Mouse (Mus musculus) kidney, postnatal 0 days (tissue): ENCODE measurements around the gene Begain. TPM values are rescaled to one million over a fixed set of nuclear protein-coding genes. Genes with fewer than 3 reads are reported as not detected.

Experiments used
- ATAC-seq: fragments of 200-750 bp; cut with Nextera tagmentation; replicated peaks from 2 replicates; pipeline ENCODE4 v1.8.0; 2017; ENCODE audit warnings: low read depth, moderate number of reproducible peaks, moderate TSS enrichment, moderate library complexity; ENCODE audit not compliant: low FRiP score
- DNase-seq: peaks from one replicate; pipeline ENCODE4 v3.0.0-alpha.2; 2016; ENCODE audit warnings: low spot score
- H3K27ac ChIP-seq: fragments of 300-500 bp; sonication (generic); 2 replicates; pipeline ENCODE4 v1.5.1; 2014; ENCODE audit warnings: mild to moderate bottlenecking
- H3K27me3 ChIP-seq: fragments of 300-500 bp; sonication (generic); 2 replicates; pipeline ENCODE4 v1.6.1; 2014; ENCODE audit warnings: low read length, mixed read lengths; ENCODE audit not compliant: insufficient read depth
- H3K36me3 ChIP-seq: fragments of 300-500 bp; sonication (generic); 2 replicates; pipeline ENCODE4 v1.6.1; 2014; ENCODE audit warnings: low read length, mixed read lengths; ENCODE audit not compliant: insufficient read depth
- H3K4me1 ChIP-seq: fragments of 300-500 bp; sonication (generic); replicated peaks from 2 replicates; pipeline ENCODE4 v1.6.1; 2014; ENCODE audit warnings: antibody characterized with exemption, low read length, mixed read lengths; ENCODE audit not compliant: insufficient read depth
- H3K4me2 ChIP-seq: fragments of 300-500 bp; sonication (generic); 2 replicates; pipeline ENCODE4 v1.6.1; 2014; ENCODE audit warnings: mild to moderate bottlenecking, low read length, moderate library complexity, mixed read lengths
- H3K4me3 ChIP-seq: fragments of 300-500 bp; sonication (generic); replicated peaks from 2 replicates; pipeline ENCODE4 v1.5.1; 2014; ENCODE audit warnings: low read depth, low read length
- H3K9ac ChIP-seq: fragments of 300-500 bp; sonication (generic); 2 replicates; pipeline ENCODE4 v1.6.1; 2014; ENCODE audit warnings: low read depth, low read length
- H3K9me3 ChIP-seq: fragments of 300-500 bp; sonication (generic); replicated peaks from 2 replicates; pipeline ENCODE4 v1.6.1; 2016; ENCODE audit warnings: low read length, inconsistent platforms, mixed read lengths
- CTCF ChIP-seq: IDR thresholded peaks from 2 replicates; pipeline ENCODE4 v1.5.1; 2016; ENCODE audit warnings: antibody characterized with exemption, low read depth, mild to moderate bottlenecking, moderate library complexity
- WGBS: fragments of 180-500 bp; shearing (Covaris S2); extraction: QIAGEN DNeasy Blood & Tissue Kit; methylation state at CpG from one replicate; pipeline ENCODE4 v1.1.7; 2014; 5-methylcytosine and 5-hydroxymethylcytosine counted together
- polyA plus RNA-seq: library from polyadenylated mRNA; unstranded; fragments of >200 nt; fragmentation: Nextera tagmentation; extraction: Ambion mirVana; gene quantifications from 2 replicates; pipeline ENCODE4 v1.2.1, GENCODE M21; 2015

Gene Begain
- polyA plus RNA-seq, 1 experiment from 2014 or later, result 3.2 TPM

DNA sequence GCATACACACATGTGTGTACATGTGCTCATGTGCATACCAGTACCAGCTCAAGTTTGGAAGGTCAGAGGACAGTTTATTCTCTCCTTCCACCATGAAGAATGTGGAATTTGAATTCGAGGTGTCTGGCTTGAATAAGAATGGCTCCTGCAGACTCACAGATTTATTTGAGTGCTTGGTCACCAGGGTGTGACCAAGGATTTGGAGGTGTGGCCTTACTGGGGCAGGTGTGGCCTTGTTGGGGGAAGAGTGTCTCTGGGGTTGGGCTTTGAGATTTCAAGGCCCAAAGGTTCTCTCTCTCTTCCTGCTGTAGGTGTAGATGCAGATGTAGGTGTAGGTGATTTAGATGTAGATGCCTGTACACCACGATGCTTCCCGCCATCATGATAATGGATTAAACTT lies 15.5 kb upstream of the Begain start:
- 81% methylated on average over 3 of the region's 3 CpGs for WGBS
- Histone ChIP-seq H3K4me3 (no peak overlapping the region), H3K36me3 (no peaks in the 10 kb centered on the region), H3K4me1 (no peaks in the 10 kb centered on the region), H3K9me3 (no peaks in the 10 kb centered on the region), H3K27ac (no peak overlapping the region), H3K27me3 (no peaks in the 10 kb centered on the region), H3K4me2 (no peak overlapping the region), H3K9ac (no peak overlapping the region)
- ATAC-seq (no peak), DNase-seq (no peak)
- TF ChIP-seq CTCF, result no peak

DNA sequence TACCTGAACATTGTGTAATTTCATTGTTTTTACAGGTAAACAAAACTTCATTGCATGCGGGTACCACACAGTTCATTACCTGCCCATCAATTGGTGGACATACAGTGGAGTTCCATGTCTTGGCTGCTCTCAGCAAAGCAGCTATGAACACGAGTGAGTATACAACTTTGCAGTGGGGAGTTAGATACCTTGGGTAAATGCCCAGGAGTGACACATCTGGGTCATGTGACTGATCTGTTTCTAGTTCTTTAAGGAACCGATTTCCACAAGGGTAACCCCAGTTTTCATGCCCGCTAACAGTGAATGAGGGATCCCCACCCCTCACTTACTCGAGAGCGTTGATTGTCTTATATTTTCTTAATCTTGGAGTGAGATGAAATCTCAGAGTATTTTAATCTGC lies 9.0 kb upstream of the Begain start:
- Histone ChIP-seq H3K9ac (no peak overlapping the region), H3K27me3 (no peaks in the 10 kb centered on the region), H3K9me3 (no peaks in the 10 kb centered on the region), H3K4me3 (no peak overlapping the region), H3K4me2 (no peak overlapping the region), H3K27ac (no peak overlapping the region), H3K4me1 (no peaks in the 10 kb centered on the region), H3K36me3 (no peaks in the 10 kb centered on the region)
- no peak for DNase-seq
- WGBS, result 89% methylated on average over 6 of the region's 6 CpGs
- no peak for TF ChIP-seq CTCF
- no peak for ATAC-seq

DNA sequence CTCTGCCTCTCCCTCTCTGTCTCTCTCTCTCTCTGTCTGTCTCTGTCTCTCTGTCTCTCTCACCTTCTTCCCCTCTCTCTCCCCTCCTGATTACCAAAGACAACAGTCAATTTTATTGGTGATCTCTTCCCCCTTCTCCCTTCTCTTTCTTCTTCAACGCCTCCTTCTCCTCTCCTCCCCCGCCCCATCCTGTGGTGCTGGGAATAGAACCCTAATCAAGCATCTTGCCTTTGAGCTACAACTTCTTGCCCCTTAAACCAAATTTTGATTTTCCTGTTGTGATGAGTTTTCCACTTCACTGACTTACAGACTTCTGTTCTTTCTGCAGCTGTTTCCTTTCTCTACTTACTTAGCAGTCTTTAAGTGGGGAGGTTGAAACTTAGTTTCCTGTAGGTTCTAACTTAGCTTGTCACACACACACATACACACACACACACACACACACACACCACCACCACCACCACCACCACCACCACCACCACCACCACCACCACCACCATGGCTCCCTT lies 6.8 kb upstream of the Begain start:
- no peaks in the 10 kb centered on the region for H3K36me3 ChIP-seq
- H3K4me3 ChIP-seq, result no peak overlapping the region
- DNase-seq (no peak), ATAC-seq (no peak)
- H3K27ac ChIP-seq, result no peak overlapping the region
- H3K4me2 ChIP-seq, result no peak overlapping the region
- H3K9me3 ChIP-seq, result no peaks in the 10 kb centered on the region
- 66% methylated on average over 2 of the region's 2 CpGs for WGBS
- H3K27me3 ChIP-seq, result no peaks in the 10 kb centered on the region
- no peaks in the 10 kb centered on the region for H3K4me1 ChIP-seq
- H3K9ac ChIP-seq, result no peak overlapping the region
- no peak for TF ChIP-seq CTCF

DNA sequence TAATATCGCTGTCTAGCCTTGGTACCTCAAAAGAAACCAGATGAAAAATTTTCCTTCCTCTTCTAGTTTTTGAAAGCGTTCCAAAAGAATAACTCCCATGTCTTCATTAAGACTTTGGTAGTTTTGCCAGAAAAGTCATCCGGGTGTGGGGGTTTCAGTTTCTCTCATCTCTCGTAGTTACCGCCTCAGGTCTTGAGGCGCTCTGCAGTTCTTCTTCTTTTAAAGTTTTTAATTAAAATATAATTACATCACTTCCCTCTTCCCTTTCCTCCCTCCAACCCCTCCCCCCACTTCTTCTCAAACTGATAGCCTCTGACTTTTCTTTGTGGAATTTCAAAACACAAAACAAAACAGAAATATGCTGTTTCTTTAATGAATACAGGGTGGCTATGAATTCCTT lies 6.1 kb upstream of the Begain start:
- Histone ChIP-seq H3K36me3 (no peaks in the 10 kb centered on the region), H3K4me2 (no peak overlapping the region), H3K27me3 (no peaks in the 10 kb centered on the region), H3K9me3 (no peaks in the 10 kb centered on the region), H3K27ac (no peak overlapping the region), H3K4me1 (no peaks in the 10 kb centered on the region), H3K4me3 (no peak overlapping the region), H3K9ac (no peak overlapping the region)
- ATAC-seq (no peak), DNase-seq (no peak)
- TF ChIP-seq CTCF, result no peak
- WGBS, result 71% methylated on average over 6 of the region's 6 CpGs

DNA sequence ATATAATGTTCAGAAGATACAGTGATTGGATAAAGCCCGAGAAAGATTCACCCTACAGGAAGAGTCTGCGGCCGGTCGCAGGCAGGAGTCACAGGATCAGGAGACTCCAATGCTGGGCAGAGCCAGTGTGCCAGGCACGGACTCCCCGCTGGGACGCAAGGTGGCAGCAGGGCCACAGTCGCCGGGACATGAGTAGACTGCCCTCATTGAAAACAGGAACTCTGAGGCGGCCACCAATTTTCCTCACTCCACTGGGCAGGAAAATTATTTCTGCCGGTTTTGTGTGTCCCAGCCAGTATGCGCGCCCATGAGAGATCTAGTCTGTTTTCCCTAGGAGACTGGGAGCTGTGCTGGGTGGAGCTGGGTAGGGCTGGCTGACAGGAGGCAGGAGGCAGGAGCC lies 3.2 kb upstream of the Begain start:
- Histone ChIP-seq H3K4me1 (peaks cover 10% of the 10 kb centered on the region; the same call in 1 of the 2 replicates), H3K27ac (no peak overlapping the region), H3K9ac (no peak overlapping the region), H3K36me3 (no peaks in the 10 kb centered on the region), H3K9me3 (no peaks in the 10 kb centered on the region), H3K4me3 (no peak overlapping the region), H3K4me2 (no peak overlapping the region), H3K27me3 (no peaks in the 10 kb centered on the region)
- 68% methylated on average over 13 of the region's 13 CpGs for WGBS
- ATAC-seq, result no peak
- DNase-seq, result no peak
- TF ChIP-seq CTCF, result peak; percentile 60

DNA sequence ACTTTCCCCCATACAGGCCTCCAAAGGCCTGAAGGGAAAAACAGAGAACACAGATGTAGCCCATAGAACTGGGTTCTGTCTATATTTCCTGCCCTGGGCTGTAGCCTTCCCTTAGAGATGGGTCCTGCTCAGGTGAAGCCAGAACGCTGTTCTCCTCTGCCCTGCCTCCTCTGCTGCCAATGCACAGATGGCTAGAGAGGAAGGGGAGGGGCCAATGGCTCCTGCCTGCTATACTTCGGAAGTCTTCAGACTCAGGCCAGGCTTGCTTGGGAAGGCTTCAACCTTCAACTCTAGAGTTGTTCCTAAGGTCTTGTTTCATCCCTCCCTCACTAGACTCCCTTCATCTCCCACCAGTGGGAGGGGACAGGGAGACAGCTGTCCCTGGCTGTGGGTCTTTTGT lies 1.7 kb upstream of the Begain start:
- no peaks in the 10 kb centered on the region for H3K36me3 ChIP-seq
- 13% methylated on average over 2 of the region's 2 CpGs for WGBS
- no peak for ATAC-seq

DNA sequence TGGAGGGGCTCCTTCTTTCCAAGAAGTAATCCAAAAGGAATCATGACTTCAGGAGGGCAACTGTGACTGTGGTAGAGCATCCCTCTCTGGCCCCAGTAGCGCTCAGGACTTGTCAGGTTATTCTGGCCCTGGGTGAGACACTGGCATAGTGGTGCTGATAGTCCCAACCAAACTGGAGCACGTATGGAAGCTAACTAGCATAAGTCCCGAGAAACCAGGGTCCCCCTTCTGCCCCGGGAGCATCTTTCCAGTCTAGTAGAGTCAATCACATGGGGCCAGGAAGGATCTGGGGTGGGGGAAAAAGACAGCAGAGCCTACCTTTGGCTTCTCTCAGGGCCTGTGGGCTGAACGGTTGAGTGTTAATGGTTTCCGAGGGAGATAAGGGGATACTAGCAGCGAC lies 721 bp upstream of the Begain start:
- Histone ChIP-seq H3K9ac (no peak overlapping the region), H3K4me1 (peaks cover 10% of the 10 kb centered on the region; the same call in 1 of the 2 replicates), H3K27me3 (no peaks in the 10 kb centered on the region), H3K9me3 (no peaks in the 10 kb centered on the region), H3K4me2 (no peak overlapping the region), H3K27ac (no peak overlapping the region), H3K36me3 (no peaks in the 10 kb centered on the region), H3K4me3 (no peak overlapping the region)
- TF ChIP-seq CTCF, result no peak
- no peak for DNase-seq
- ATAC-seq, result no peak
- WGBS, result 67% methylated on average over 7 of the region's 7 CpGs

More for the DNA sequence above, 1.7 kb upstream of the Begain start:
- Histone ChIP-seq H3K27me3 (no peaks in the 10 kb centered on the region), H3K27ac (no peak overlapping the region), H3K9me3 (no peaks in the 10 kb centered on the region), H3K9ac (no peak overlapping the region), H3K4me3 (no peak overlapping the region), H3K4me2 (no peak overlapping the region), H3K4me1 (peaks cover 10% of the 10 kb centered on the region; the same call in 1 of the 2 replicates)
- DNase-seq, result no peak
- TF ChIP-seq CTCF, result no peak
